Mouse (Mus musculus): ENCODE data around the gene Hdac10. TPM values are rescaled to one million over a fixed set of nuclear protein-coding genes. Genes with fewer than 3 reads are reported as not detected.

Gene Hdac10
- polyA plus RNA-seq, 1 experiment = 4.6 TPM

GRCm38 (mm10) chr15:89083906-89084305 lies 44.6 kb downstream of the Hdac10 start:
- Histone ChIP-seq H3K9me3 (replicated peaks; ENCODE audit: control insufficient read depth, insufficient read depth, low read length, poor library complexity, severe bottlenecking) (no peaks in the 10 kb centered on the region), H3K4me3 (ENCODE audit: low read depth, low read length) (no peak overlapping the region), H3K27ac (ENCODE audit: insufficient read depth, low read length) (no peak overlapping the region), H3K36me3 (ENCODE audit: control insufficient read depth, insufficient read depth, low read length, poor library complexity, severe bottlenecking) (no peaks in the 10 kb centered on the region), H3K27me3 (ENCODE audit: control insufficient read depth, insufficient read depth, low read length, poor library complexity, severe bottlenecking) (no peaks in the 10 kb centered on the region), H3K4me1 (ENCODE audit: control insufficient read depth, insufficient read depth, low read length) (no peaks in the 10 kb centered on the region), H3K9ac (ENCODE audit: low read depth, poor library complexity, severe bottlenecking) (no peak overlapping the region)
- no peak for TF ChIP-seq POLR2A (IDR thresholded peaks at IDR 0.05; ENCODE audit: insufficient read depth, low read length)
- no peak for TF ChIP-seq CTCF (IDR thresholded peaks at IDR 0.05; ENCODE audit: low read depth, low read length)
- no peak for TF ChIP-seq EP300 (IDR thresholded peaks at IDR 0.05; ENCODE audit: insufficient read depth, low read depth, low read length)

GRCm38 (mm10) chr15:89078208-89078836 lies 50.2 kb downstream of the Hdac10 start:
- Histone ChIP-seq H3K9me3 (replicated peaks; ENCODE audit: control insufficient read depth, insufficient read depth, low read length, poor library complexity, severe bottlenecking) (no peaks in the 10 kb centered on the region), H3K4me1 (ENCODE audit: control insufficient read depth, insufficient read depth, low read length) (no peaks in the 10 kb centered on the region), H3K4me3 (ENCODE audit: low read depth, low read length) (no peak overlapping the region), H3K27me3 (ENCODE audit: control insufficient read depth, insufficient read depth, low read length, poor library complexity, severe bottlenecking) (no peaks in the 10 kb centered on the region), H3K9ac (ENCODE audit: low read depth, poor library complexity, severe bottlenecking) (no peak overlapping the region), H3K27ac (ENCODE audit: insufficient read depth, low read length) (no peak overlapping the region), H3K36me3 (ENCODE audit: control insufficient read depth, insufficient read depth, low read length, poor library complexity, severe bottlenecking) (no peaks in the 10 kb centered on the region)
- TF ChIP-seq EP300 (IDR thresholded peaks at IDR 0.05; ENCODE audit: insufficient read depth, low read depth, low read length) (no peak), CTCF (IDR thresholded peaks at IDR 0.05; ENCODE audit: low read depth, low read length) (no peak), POLR2A (IDR thresholded peaks at IDR 0.05; ENCODE audit: insufficient read depth, low read length) (no peak)

- Histone ChIP-seq H3K27me3 (ENCODE audit: control insufficient read depth, insufficient read depth, low read length, poor library complexity, severe bottlenecking) (no peaks in the 10 kb centered on the region), H3K4me1 (ENCODE audit: control insufficient read depth, insufficient read depth, low read length) (no peaks in the 10 kb centered on the region), H3K4me3 (ENCODE audit: low read depth, low read length) (peak overlapping the region; percentile 97), H3K9ac (ENCODE audit: low read depth, poor library complexity, severe bottlenecking) (peak overlapping the region; percentile 97), H3K9me3 (replicated peaks; ENCODE audit: control insufficient read depth, insufficient read depth, low read length, poor library complexity, severe bottlenecking) (no peaks in the 10 kb centered on the region), H3K36me3 (ENCODE audit: control insufficient read depth, insufficient read depth, low read length, poor library complexity, severe bottlenecking) (no peaks in the 10 kb centered on the region), H3K27ac (ENCODE audit: insufficient read depth, low read length) (no peak overlapping the region)
- no peak for TF ChIP-seq CTCF (IDR thresholded peaks at IDR 0.05; ENCODE audit: low read depth, low read length)
- TF ChIP-seq POLR2A (IDR thresholded peaks at IDR 0.05; ENCODE audit: insufficient read depth, low read length) = no peak
- TF ChIP-seq EP300 (IDR thresholded peaks at IDR 0.05; ENCODE audit: insufficient read depth, low read depth, low read length) = no peak
Measured at GRCm38 (mm10) chr15:89076156-89076731, 52.3 kb downstream of the Hdac10 start.

GRCm38 (mm10) chr15:89075478-89076147 lies 52.9 kb downstream of the Hdac10 start:
- Histone ChIP-seq H3K27me3 (ENCODE audit: control insufficient read depth, insufficient read depth, low read length, poor library complexity, severe bottlenecking) (no peaks in the 10 kb centered on the region), H3K27ac (ENCODE audit: insufficient read depth, low read length) (no peak overlapping the region), H3K4me1 (ENCODE audit: control insufficient read depth, insufficient read depth, low read length) (no peaks in the 10 kb centered on the region), H3K4me3 (ENCODE audit: low read depth, low read length) (peak overlapping the region; percentile 86), H3K36me3 (ENCODE audit: control insufficient read depth, insufficient read depth, low read length, poor library complexity, severe bottlenecking) (no peaks in the 10 kb centered on the region), H3K9ac (ENCODE audit: low read depth, poor library complexity, severe bottlenecking) (peak overlapping the region; percentile 97), H3K9me3 (replicated peaks; ENCODE audit: control insufficient read depth, insufficient read depth, low read length, poor library complexity, severe bottlenecking) (no peaks in the 10 kb centered on the region)
- TF ChIP-seq EP300 (IDR thresholded peaks at IDR 0.05; ENCODE audit: insufficient read depth, low read depth, low read length) = no peak

- Histone ChIP-seq H3K4me1 (ENCODE audit: control insufficient read depth, insufficient read depth, low read length) (no peaks in the 10 kb centered on the region), H3K27me3 (ENCODE audit: control insufficient read depth, insufficient read depth, low read length, poor library complexity, severe bottlenecking) (no peaks in the 10 kb centered on the region), H3K4me3 (ENCODE audit: low read depth, low read length) (peak within 1 kb of the TSS; percentile 86), H3K36me3 (ENCODE audit: control insufficient read depth, insufficient read depth, low read length, poor library complexity, severe bottlenecking) (no peaks in the 10 kb centered on the region), H3K27ac (ENCODE audit: insufficient read depth, low read length) (no peak within 1 kb of the TSS), H3K9ac (ENCODE audit: low read depth, poor library complexity, severe bottlenecking) (peak within 1 kb of the TSS; percentile 97), H3K9me3 (replicated peaks; ENCODE audit: control insufficient read depth, insufficient read depth, low read length, poor library complexity, severe bottlenecking) (no peaks in the 10 kb centered on the region)
- TF ChIP-seq CTCF (IDR thresholded peaks at IDR 0.05; ENCODE audit: low read depth, low read length) (no peak), POLR2A (IDR thresholded peaks at IDR 0.05; ENCODE audit: insufficient read depth, low read length) (no peak)
Measured at GRCm38 (mm10) chr15:89074613-89075477, 53.7 kb downstream of the Hdac10 start, which contains the start of gene Trabd. Trabd (plus strand) TSS chr15:89075124.
